Comparison of ENCODE assay signal across 20 mouse cellular contexts in genomic region chrX:12544417-12544816, GRCm38 (mm10). TPM values are rescaled to one million over a fixed set of nuclear protein-coding genes. Genes with fewer than 3 reads are reported as not detected.
DNase-seq lines count a peak whose midpoint lies in the region; ATAC-seq and TF ChIP-seq lines count a peak whose summit lies in the region.
"Had no signal": no experiment of that assay in that cellular context is flagged by ENCODE, and none has a peak within 500 bp of the region (broad histone marks: within the 10 kb centered on the region; RNA-seq: fewer than 3 reads in every experiment).

No protein-coding gene starts in this region.

- no peaks in the 10 kb centered on the region for H3K9me3 ChIP-seq in kidney, postnatal 0 days (replicated peaks; ENCODE audit: low read length)
- H3K9me3 ChIP-seq in kidney, embryonic 14.5 days (ENCODE audit: control insufficient read depth, low read length), result no peaks in the 10 kb centered on the region
- H3K9me3 ChIP-seq in midbrain, postnatal 0 days (ENCODE audit: low read length), result no peaks in the 10 kb centered on the region
- H3K9me3 ChIP-seq in midbrain, embryonic 16.5 days (replicated peaks; ENCODE audit: control insufficient read depth, low read length, poor library complexity, severe bottlenecking), result no peaks in the 10 kb centered on the region
- no peaks in the 10 kb centered on the region for H3K9me3 ChIP-seq in MEL (replicated peaks; ENCODE audit: insufficient read depth, low read length)
- H3K9me3 ChIP-seq: embryonic facial prominence, embryonic 10.5 days; heart, embryonic 13.5 days; hindbrain, embryonic 15.5 days had no signal

- TF ChIP-seq RAD21 in MEL (IDR thresholded peaks at IDR 0.05; ENCODE audit: low read depth, low read length), result peak; percentile 31

- no peak for DNase-seq in kidney, postnatal 0 days (ENCODE audit: low spot score)
- DNase-seq in midbrain, postnatal 0 days (ENCODE audit: low spot score), result no peak
- DNase-seq in MEL (ENCODE audit: low read depth, low spot score), result no peak
- no peak for DNase-seq in spleen, postnatal 14 days (ENCODE audit: low spot score in 2 of 2)
- no peak for DNase-seq in right cerebral cortex, postnatal 25 days
- DNase-seq: adrenal gland, postnatal 10 days; cerebellum, adult 18-20 months; cerebellum, adult 9-11 months; cerebellum, postnatal 36 days; gastrocnemius, adult 2 months; gastrocnemius, postnatal 25 days; heart, postnatal 36 days had no signal

- no peak for TF ChIP-seq EP300 in MEL (IDR thresholded peaks at IDR 0.05; ENCODE audit: low read depth in 1 of 2, low read length in 2 of 2)

- no peaks in the 10 kb centered on the region for H3K27me3 ChIP-seq in kidney, postnatal 0 days (ENCODE audit: insufficient read depth, low read length)
- H3K27me3 ChIP-seq in kidney, embryonic 14.5 days (ENCODE audit: control insufficient read depth, insufficient read depth, low read length), result no peaks in the 10 kb centered on the region
- no peaks in the 10 kb centered on the region for H3K27me3 ChIP-seq in midbrain, postnatal 0 days (ENCODE audit: insufficient read depth, low read length)
- H3K27me3 ChIP-seq in midbrain, embryonic 16.5 days (ENCODE audit: control insufficient read depth, insufficient read depth, low read depth, low read length), result no peaks in the 10 kb centered on the region
- no peaks in the 10 kb centered on the region for H3K27me3 ChIP-seq in MEL (ENCODE audit: control insufficient read depth in 1 of 2, insufficient read depth in 2 of 2, low read length in 2 of 2)
- H3K27me3 ChIP-seq: CH12.LX; heart, embryonic 13.5 days; hindbrain, embryonic 15.5 days had no signal

- 0 out of 2 replicates have a peak, but pooled peaks have one; percentile 22 for TF ChIP-seq CTCF in kidney, postnatal 0 days (IDR thresholded peaks at IDR 0.05; ENCODE audit: low read depth)
- TF ChIP-seq CTCF in midbrain, postnatal 0 days (IDR thresholded peaks at IDR 0.05), result 0 out of 2 replicates have a peak, but pooled peaks have one; percentile 7
- peak; percentile 8 to 62 (median 58); a peak in 4 of 6 replicates for TF ChIP-seq CTCF in MEL (IDR thresholded peaks at IDR 0.05 in 2 of 3, conservative IDR thresholded peaks at IDR 0.05 in 1 of 3; ENCODE audit: control insufficient read depth in 1 of 3, insufficient read depth in 1 of 3, low read depth in 2 of 3, low read length in 3 of 3, poor library complexity in 1 of 3, severe bottlenecking in 1 of 3)
- 0 out of 2 replicates have a peak, but pooled peaks have one; percentile 6 for TF ChIP-seq CTCF in cortical plate, adult 2 months (IDR thresholded peaks at IDR 0.05; ENCODE audit: extremely low read depth, insufficient read depth, low read length)

- no peaks in the 10 kb centered on the region for H3K36me3 ChIP-seq in kidney, postnatal 0 days (ENCODE audit: insufficient read depth, low read length)
- no peaks in the 10 kb centered on the region for H3K36me3 ChIP-seq in kidney, embryonic 14.5 days (ENCODE audit: control insufficient read depth, insufficient read depth, low read length)
- no peaks in the 10 kb centered on the region for H3K36me3 ChIP-seq in midbrain, postnatal 0 days (ENCODE audit: insufficient read depth, low read length)
- H3K36me3 ChIP-seq in midbrain, embryonic 16.5 days (ENCODE audit: control insufficient read depth, insufficient read depth, low read length), result no peaks in the 10 kb centered on the region
- peaks cover 0 to 8% of the 10 kb centered on the region in 2 experiments; a peak in 2 of 4 replicates for H3K36me3 ChIP-seq in MEL (ENCODE audit: control insufficient read depth in 1 of 2, insufficient read depth in 2 of 2, low read length in 2 of 2)
- H3K36me3 ChIP-seq: embryonic facial prominence, embryonic 10.5 days; heart, embryonic 13.5 days; hindbrain, embryonic 15.5 days had no signal

- no peaks in the 10 kb centered on the region for H3K4me1 ChIP-seq in kidney, postnatal 0 days (replicated peaks; ENCODE audit: insufficient read depth, low read length)
- no peaks in the 10 kb centered on the region for H3K4me1 ChIP-seq in kidney, embryonic 14.5 days (ENCODE audit: control insufficient read depth, insufficient read depth, low read length)
- H3K4me1 ChIP-seq in midbrain, postnatal 0 days (ENCODE audit: insufficient read depth, low read length), result no peaks in the 10 kb centered on the region
- H3K4me1 ChIP-seq in midbrain, embryonic 16.5 days (ENCODE audit: control insufficient read depth, insufficient read depth, low read length), result no peaks in the 10 kb centered on the region
- peaks cover 3 to 13% of the 10 kb centered on the region in 2 experiments for H3K4me1 ChIP-seq in MEL (ENCODE audit: control insufficient read depth in 1 of 2, insufficient read depth in 2 of 2, low read length in 2 of 2)
- H3K4me1 ChIP-seq in cortical plate, adult 2 months (ENCODE audit: control insufficient read depth, insufficient read depth, low read length), result no peaks in the 10 kb centered on the region
- H3K4me1 ChIP-seq: embryonic facial prominence, embryonic 10.5 days; heart, embryonic 13.5 days; hindbrain, embryonic 15.5 days had no signal

- no peak overlapping the region for H3K27ac ChIP-seq in kidney, postnatal 0 days
- no peak overlapping the region for H3K27ac ChIP-seq in kidney, embryonic 14.5 days (ENCODE audit: low read depth, low read length)
- H3K27ac ChIP-seq in midbrain, postnatal 0 days (ENCODE audit: low read depth, low read length), result no peak overlapping the region
- no peak overlapping the region for H3K27ac ChIP-seq in midbrain, embryonic 16.5 days (ENCODE audit: low read length)
- H3K27ac ChIP-seq in MEL (ENCODE audit: control insufficient read depth, low read depth, low read length), result no peak overlapping the region
- H3K27ac ChIP-seq in cortical plate, adult 2 months (ENCODE audit: insufficient read depth, low read length), result no peak overlapping the region
- H3K27ac ChIP-seq: embryonic facial prominence, embryonic 10.5 days; gastrocnemius, adult 2 months; heart, embryonic 13.5 days; hindbrain, embryonic 15.5 days had no signal

- no peak overlapping the region for H3K4me3 ChIP-seq in kidney, postnatal 0 days (replicated peaks; ENCODE audit: low read depth, low read length)
- H3K4me3 ChIP-seq in kidney, embryonic 14.5 days (ENCODE audit: low read length), result no peak overlapping the region
- no peak overlapping the region for H3K4me3 ChIP-seq in midbrain, postnatal 0 days (ENCODE audit: low read depth, low read length)
- H3K4me3 ChIP-seq in midbrain, embryonic 16.5 days (ENCODE audit: low read depth, low read length), result no peak overlapping the region
- H3K4me3 ChIP-seq in MEL (ENCODE audit: control insufficient read depth in 1 of 2, insufficient read depth in 1 of 2, low read depth in 2 of 2, low read length in 2 of 2), result no peak overlapping the region
- H3K4me3 ChIP-seq in cortical plate, adult 2 months (ENCODE audit: insufficient read depth, low read length), result no peak overlapping the region
- H3K4me3 ChIP-seq: embryonic facial prominence, embryonic 10.5 days; gastrocnemius, adult 2 months; heart, embryonic 13.5 days; hindbrain, embryonic 15.5 days had no signal

- no peak overlapping the region for H3K4me2 ChIP-seq in kidney, postnatal 0 days (ENCODE audit: low read length)
- no peak overlapping the region for H3K4me2 ChIP-seq in kidney, embryonic 14.5 days (replicated peaks; ENCODE audit: low read depth, low read length)
- H3K4me2 ChIP-seq in midbrain, postnatal 0 days (ENCODE audit: low read depth, low read length, poor library complexity, severe bottlenecking), result no peak overlapping the region
- H3K4me2 ChIP-seq in midbrain, embryonic 16.5 days (ENCODE audit: low read length), result no peak overlapping the region
- H3K4me2 ChIP-seq: heart, embryonic 13.5 days; hindbrain, embryonic 15.5 days had no signal

- no peaks in the 10 kb centered on the region; the same call in 1 of the 2 replicates for H3K79me2 ChIP-seq in MEL (ENCODE audit: control insufficient read depth, insufficient read depth, low read length, poor library complexity)

- no peak for ATAC-seq in kidney, postnatal 0 days (replicated peaks; ENCODE audit: low FRiP score, low read depth)
- no peak for ATAC-seq in kidney, embryonic 14.5 days (ENCODE audit: low FRiP score, low TSS enrichment)
- ATAC-seq in midbrain, postnatal 0 days (ENCODE audit: low FRiP score), result no peak
- ATAC-seq in midbrain, embryonic 16.5 days, result no peak
- ATAC-seq: forebrain, embryonic 14.5 days had no signal

- no peak for TF ChIP-seq POLR2A in MEL (IDR thresholded peaks at IDR 0.05; ENCODE audit: control insufficient read depth in 1 of 2, insufficient read depth in 1 of 2, low read depth in 1 of 2, low read length in 2 of 2, poor library complexity in 1 of 2)
- no peak for TF ChIP-seq POLR2A in cortical plate, adult 2 months (IDR thresholded peaks at IDR 0.05; ENCODE audit: extremely low read depth, insufficient read depth, low read length)

- WGBS in kidney, postnatal 0 days, result 78% methylated on average over 1 of the region's 1 CpGs
- 75% methylated on average over 1 of the region's 1 CpGs for WGBS in kidney, embryonic 14.5 days
- WGBS in midbrain, postnatal 0 days, result 67% methylated on average over 1 of the region's 1 CpGs
- WGBS in midbrain, embryonic 16.5 days, result 81% methylated on average over 1 of the region's 1 CpGs

- H3K9ac ChIP-seq in kidney, postnatal 0 days (ENCODE audit: low read depth, low read length), result no peak overlapping the region
- H3K9ac ChIP-seq in kidney, embryonic 14.5 days (ENCODE audit: low read depth, low read length), result no peak overlapping the region
- no peak overlapping the region for H3K9ac ChIP-seq in midbrain, postnatal 0 days (replicated peaks; ENCODE audit: low read length, poor library complexity, severe bottlenecking)
- H3K9ac ChIP-seq in midbrain, embryonic 16.5 days (ENCODE audit: low read depth, low read length), result no peak overlapping the region
- H3K9ac ChIP-seq in MEL (ENCODE audit: control insufficient read depth, low read depth, low read length, poor library complexity, severe bottlenecking), result no peak overlapping the region
- H3K9ac ChIP-seq: heart, embryonic 13.5 days; hindbrain, embryonic 15.5 days had no signal

TF ChIP-seq in MEL, 35 proteins besides CTCF, POLR2A, EP300 and RAD21:
- TF ChIP-seq SMC3 (IDR thresholded peaks at IDR 0.05; ENCODE audit: low read depth, low read length) (peak; percentile 42), MAFK (IDR thresholded peaks at IDR 0.05; ENCODE audit: borderline replicate concordance, low read depth, low read length) (no peak), ZC3H11A (IDR thresholded peaks at IDR 0.05; ENCODE audit: low read depth, low read length) (0 out of 2 replicates have a peak, but pooled peaks have one; percentile 3)

RNA-seq across cellular contexts. Expression of gene Atp6ap2, which starts 43.2 kb away (rescaled TPM):
- polyA plus RNA-seq in kidney, postnatal 0 days (2015; fragmentation: Nextera tagmentation; extraction: Ambion mirVana), result 161 and 165 TPM in 2 replicates
- 89.7 and 110 TPM in 2 replicates for polyA plus RNA-seq in kidney, embryonic 14.5 days (2014; fragmentation: Nextera tagmentation; extraction: Ambion mirVana)
- total RNA-seq in midbrain, postnatal 0 days (2014; rRNA removed), result 135 and 177 TPM in 2 replicates
- polyA plus RNA-seq in midbrain, postnatal 0 days (2015; fragmentation: Nextera tagmentation; extraction: Ambion mirVana), result 269 and 277 TPM in 2 replicates
- polyA plus RNA-seq in midbrain, embryonic 16.5 days (2015; fragmentation: Nextera tagmentation; extraction: Ambion mirVana), result 216 and 229 TPM in 2 replicates
- total RNA-seq in MEL (2012; rRNA removed), result 54.9 and 56.4 TPM in 2 replicates
- polyA plus RNA-seq in MEL (2012; ENCODE audit: insufficient read depth in 1 of 2, insufficient read length in 2 of 2, low read depth in 1 of 2, low replicate concordance in 2 of 2, missing spikeins in 1 of 2), result 100 to 1,000 TPM in 1 of 2 experiments, 10 to 100 TPM in 1; 47.6 to 323 TPM
- 155 and 156 TPM in 2 replicates for polyA plus RNA-seq in cortical plate, adult 2 months (2012; rRNA removed)

Comparison
In these comparisons a context has a peak if more than half of its experiments do, and no peak if none do; other contexts are left out.
1. CTCF ChIP-seq: peak in every context shown above with its lines; median percentile 58 in MEL; 22 in kidney, postnatal 0 days; 7 in midbrain, postnatal 0 days; 6 in cortical plate, adult 2 months.